Mouse (Mus musculus): ENCODE measurements at regions not wholly inside any gene's neighbourhood (a gene's known extent, or its start where the extent isn't known, plus 50 kb on each side); places are given as distances from the start of the nearest gene placed in this dataset.

- peak; percentile 22 for TF ChIP-seq CTCF (IDR thresholded peaks at IDR 0.05)
- 0 out of 2 replicates have a peak, but pooled peaks have one; percentile 1 for TF ChIP-seq POLR2A (IDR thresholded peaks at IDR 0.05; ENCODE audit: insufficient read depth, low read depth, low read length)
Measured at GRCm38 (mm10) chr15:62328305-62328881, 1405.6 kb upstream of the A1bg start.

Measured in heart, adult 2 months (tissue).